Mouse (Mus musculus): ENCODE results near the gene Gm9887. TPM values are rescaled to one million over a fixed set of nuclear protein-coding genes. Genes with fewer than 3 reads are reported as not detected.

The Gm9887 gene
- total RNA-seq, 1 experiment from 2014 or later: 1.5 TPM

DNA sequence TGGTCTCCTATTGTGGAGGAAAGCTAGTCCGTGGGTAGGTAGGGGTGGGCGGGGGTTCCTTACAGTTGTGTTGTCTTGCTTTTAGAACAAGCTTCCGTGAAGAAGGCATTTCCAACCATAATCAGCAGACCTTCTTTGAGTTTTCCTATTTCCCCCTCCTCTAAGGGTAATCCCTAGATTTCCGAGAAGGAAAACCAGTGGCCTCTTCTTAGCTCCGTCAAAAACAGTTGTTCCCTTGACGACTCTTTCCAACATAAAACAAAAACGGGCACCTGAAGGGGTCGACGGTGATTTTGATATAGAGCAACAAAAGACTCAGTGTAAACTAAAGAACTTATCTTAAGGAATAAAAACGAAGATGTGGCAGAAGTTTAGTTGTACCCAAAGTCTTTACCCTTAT is 10.3 kb downstream of the Gm9887 start:
- ATAC-seq (replicated peaks; ENCODE audit: low read depth, poor library complexity, severe bottlenecking): no peak

DNA sequence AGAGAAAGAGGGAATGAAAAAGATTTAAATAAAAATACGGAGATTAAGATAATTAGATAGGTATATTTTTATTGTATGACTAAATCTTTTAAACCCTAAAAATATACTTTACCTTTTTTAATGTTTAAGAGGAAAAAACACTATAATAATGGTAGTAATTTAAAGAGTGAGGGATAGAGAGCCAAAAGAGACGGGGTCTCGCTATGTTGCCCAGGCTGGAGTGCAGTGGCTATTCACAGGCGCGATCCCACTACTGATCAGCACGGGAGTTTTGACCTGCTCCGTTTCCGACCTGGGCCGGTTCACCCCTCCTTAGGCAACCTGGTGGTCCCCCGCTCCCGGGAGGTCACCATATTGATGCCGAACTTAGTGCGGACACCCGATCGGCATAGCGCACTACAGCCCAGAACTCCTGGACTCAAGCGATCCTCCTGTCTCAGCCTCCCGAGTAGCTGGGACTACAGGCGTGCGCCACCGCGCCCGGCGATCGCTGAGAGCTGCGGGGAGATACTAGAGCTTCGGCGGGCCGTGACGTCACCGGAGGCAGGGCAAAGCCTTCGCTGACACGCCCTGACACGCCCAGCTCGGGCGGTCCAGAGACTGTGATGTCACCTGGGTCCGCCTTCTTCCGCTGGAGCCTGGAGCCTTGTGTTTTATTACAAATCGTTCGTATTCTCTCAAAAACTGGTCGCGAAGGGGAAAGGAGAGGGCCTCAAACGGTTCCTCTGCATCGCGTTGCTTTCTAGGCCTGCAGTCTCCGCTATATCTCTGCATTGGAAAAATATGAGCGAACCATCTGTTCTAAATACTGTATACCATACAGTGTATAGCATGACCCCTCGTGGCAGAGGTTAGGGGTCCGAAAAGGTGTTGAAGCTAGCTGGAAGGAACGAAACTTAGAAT is 11.0 kb downstream of the Gm9887 start:
- ATAC-seq (replicated peaks; ENCODE audit: low read depth, poor library complexity, severe bottlenecking): peak; percentile 76

DNA sequence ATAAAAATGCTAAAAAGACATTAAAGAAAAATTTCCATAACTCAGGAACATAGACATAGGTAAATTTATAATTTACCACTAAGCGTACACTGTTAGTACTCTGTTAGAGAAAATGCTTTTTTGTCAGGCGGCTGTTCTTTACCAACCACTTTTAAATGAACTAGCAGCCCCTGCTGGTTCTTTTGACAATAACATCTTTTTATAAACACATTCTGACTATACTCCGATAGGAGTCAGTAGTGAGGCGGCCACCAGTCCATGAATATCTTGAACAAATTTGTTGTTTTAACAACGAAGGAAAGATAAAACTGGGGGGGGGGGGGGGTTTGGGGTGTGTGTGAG is 11.6 kb downstream of the Gm9887 start:
- ATAC-seq (replicated peaks; ENCODE audit: low read depth, poor library complexity, severe bottlenecking): peak; percentile 19

DNA sequence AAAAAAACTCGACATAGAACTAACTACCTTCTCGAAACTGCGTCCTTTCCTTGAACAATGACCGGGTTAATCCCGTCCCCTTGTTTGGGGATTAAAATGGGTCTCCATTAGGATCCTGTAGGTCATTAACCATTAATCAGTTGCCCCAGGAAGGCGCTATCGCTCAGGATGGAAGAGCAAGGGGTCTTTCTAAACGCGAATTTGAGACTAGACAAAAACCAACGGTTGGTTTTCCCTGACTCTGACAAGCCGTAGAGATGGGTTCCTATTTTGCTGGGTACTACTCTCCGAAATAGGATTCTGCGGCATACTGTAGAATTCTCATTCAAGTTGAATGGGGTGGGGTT is 15.0 kb downstream of the Gm9887 start:
- ATAC-seq (replicated peaks; ENCODE audit: low read depth, poor library complexity, severe bottlenecking): no peak

DNA sequence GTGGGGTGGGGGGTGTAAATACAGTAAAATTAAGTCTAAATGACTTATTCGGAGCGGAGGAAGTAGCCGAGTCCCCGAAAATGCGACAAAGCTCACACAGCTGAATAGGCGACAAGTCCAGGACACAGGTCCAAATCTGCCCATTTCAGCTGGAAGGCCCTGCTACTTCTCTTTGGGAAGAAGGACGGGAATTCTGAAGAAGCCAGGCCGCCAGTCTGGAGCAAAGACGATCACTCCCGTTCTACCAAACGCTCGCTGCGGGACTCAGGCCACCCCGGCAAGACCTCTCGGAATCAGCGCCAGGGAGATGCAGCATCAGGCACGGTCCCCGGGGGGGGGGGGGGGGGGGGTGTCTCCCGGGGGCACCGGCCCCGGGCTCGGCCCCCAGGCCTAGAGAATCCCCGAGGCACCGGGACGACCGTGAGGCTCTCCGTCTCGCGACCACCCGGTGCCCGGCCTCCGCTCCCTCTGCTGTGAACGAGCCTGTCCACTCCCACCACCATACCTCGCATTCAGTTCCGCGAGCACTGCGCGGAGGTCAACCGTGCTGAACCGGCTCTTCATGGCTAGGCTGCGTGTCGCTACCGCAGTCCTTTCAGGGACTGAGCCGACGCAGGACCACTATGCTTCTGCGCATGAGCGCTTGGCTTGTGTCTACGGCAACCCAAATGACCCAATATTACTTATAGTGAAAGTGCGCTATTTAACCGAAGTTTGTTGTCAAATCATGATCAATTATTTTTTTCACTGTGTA is 15.5 kb downstream of the Gm9887 start, which contains the start of gene Nemf:
TSS of gene Nemf (minus strand) at position 620 of the 754 bp plus-strand sequence.
- ATAC-seq (replicated peaks; ENCODE audit: low read depth, poor library complexity, severe bottlenecking): peak; percentile 66

DNA sequence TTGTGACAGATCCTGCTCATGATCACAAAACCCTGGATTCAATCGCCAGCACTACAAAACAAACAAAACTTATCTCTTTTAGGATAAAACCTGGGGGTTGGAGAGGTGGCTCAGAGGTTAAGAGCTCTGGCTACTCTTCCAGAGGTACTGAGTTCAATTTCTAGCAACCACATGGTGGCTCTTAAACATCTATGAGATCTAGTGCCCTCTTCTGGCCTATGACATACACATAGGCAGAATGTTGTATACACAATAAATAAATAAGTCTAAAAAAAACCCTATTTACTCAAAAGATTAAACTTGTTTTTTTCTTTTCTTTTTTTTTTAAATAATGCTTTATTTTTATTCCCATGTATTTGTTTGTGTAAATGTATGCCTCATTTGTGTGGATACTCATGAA is 20.6 kb downstream of the Gm9887 start:
- ATAC-seq (replicated peaks; ENCODE audit: low read depth, poor library complexity, severe bottlenecking): no peak

DNA sequence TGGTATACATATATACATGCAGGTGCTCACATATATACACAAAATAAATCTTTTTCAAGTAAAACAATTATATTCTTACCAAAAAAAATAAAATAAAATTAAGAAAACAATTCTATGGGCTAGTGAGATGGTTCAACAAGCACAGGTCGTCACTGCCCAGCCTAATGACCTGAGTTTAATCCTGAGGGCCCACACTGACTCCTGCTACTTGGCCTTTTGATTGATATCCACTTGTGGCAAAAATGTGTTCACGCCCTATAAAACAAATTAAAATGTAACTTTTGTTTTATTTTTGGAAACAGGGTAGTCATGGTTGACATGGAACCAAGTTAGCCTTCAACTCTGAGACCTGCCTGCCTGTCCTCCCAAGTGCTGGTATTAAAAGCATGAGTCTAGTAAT is 22.3 kb downstream of the Gm9887 start:
- ATAC-seq (replicated peaks; ENCODE audit: low read depth, poor library complexity, severe bottlenecking): no peak

DNA sequence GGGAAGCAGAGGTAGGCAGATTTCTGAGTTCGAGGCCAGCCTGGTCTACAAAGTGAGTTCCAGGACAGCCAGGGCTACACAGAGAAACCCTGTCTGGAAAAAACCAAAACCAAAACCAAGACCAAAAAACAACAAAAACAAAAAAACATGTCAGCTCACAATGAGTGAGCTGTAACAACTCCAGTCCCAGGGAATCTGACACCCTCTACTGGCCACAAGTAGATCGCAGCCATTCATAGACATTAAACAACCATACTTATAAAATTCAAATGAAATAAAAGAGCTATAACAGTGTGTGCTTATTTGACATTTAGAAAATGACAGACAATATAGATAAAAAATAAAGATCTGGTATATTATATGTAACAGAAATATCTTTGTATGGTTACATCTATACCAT is 38.7 kb downstream of the Gm9887 start:
- ATAC-seq (replicated peaks; ENCODE audit: low read depth, poor library complexity, severe bottlenecking): peak; percentile 82

DNA sequence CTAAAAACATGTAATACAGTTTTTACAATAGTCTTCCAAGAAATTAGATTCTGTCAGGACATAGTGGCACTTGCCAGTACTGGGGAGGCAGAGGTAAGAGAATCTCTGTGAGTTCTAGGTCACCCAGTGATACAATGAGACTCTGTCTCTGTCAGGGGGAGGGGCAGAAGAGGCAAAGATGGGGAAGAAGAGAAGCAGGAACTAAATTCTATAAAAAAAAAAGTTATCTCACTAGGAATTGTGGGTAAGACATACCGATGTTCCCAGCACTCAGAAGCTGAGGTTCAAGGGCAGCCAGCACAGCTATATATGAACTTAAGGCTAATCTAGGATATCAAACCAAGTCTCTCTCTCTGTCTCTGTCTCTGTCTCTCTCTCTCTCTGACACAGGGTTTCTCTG is 40.1 kb downstream of the Gm9887 start:
- ATAC-seq (replicated peaks; ENCODE audit: low read depth, poor library complexity, severe bottlenecking): no peak

DNA sequence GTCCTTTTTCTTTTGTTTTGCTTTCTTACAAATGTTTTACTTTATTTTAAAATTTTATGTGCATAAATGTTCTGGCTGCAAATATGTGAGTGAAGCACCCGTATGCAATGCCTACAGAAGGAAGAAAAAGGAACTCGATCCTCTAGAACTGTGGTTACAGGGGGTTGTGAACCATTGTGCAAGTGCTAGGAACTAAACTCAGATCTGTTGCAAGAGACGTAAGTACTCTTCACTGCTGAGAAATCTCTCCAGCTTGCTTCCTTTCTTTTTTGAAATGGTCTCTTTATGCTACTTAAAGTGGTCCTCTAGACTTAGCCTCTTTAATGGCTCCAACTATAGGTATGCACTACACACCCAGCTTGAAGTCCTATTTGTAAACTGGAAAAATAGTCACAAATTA is 41.1 kb downstream of the Gm9887 start:
- ATAC-seq (replicated peaks; ENCODE audit: low read depth, poor library complexity, severe bottlenecking): peak; percentile 42; the same call in 1 of the 2 replicates

Other genes with a start within 250 kb of the Gm9887 start
- 2,127 and 2,208 TPM in 2 replicates for gene Rps29, start 213.3 kb downstream of the Gm9887 start, total RNA-seq (2017)
- gene Lrr1, start 203.6 kb downstream of the Gm9887 start, total RNA-seq (2017): 9.8 and 16.1 TPM in 2 replicates
- gene Rpl36al, start 188.4 kb downstream of the Gm9887 start, total RNA-seq (2017): 891 and 1,224 TPM in 2 replicates
- gene Mgat2, start 188.3 kb downstream of the Gm9887 start, total RNA-seq (2017): 105 and 110 TPM in 2 replicates
- gene Gm49383, start 175.4 kb downstream of the Gm9887 start, total RNA-seq (2017): 43.1 and 49.1 TPM in 2 replicates
- gene Dnaaf2, start 174.0 kb downstream of the Gm9887 start, total RNA-seq (2017): 3.0 and 6.5 TPM in 2 replicates
- 25.5 and 38.6 TPM in 2 replicates for gene Gm49384, start 168.2 kb downstream of the Gm9887 start, total RNA-seq (2017)
- gene Pole2, start 144.3 kb downstream of the Gm9887 start, total RNA-seq (2017): 41.6 and 42.1 TPM in 2 replicates
- 7.8 and 9.2 TPM in 2 replicates for gene Klhdc1, start 131.3 kb downstream of the Gm9887 start, total RNA-seq (2017)
- 65.6 and 79.0 TPM in 2 replicates for gene Klhdc2, start 75.8 kb downstream of the Gm9887 start, total RNA-seq (2017)
- 126 and 136 TPM in 2 replicates for gene Nemf, start 15.3 kb downstream of the Gm9887 start, total RNA-seq (2017)
- gene Arf6, start 308 bp downstream of the Gm9887 start, total RNA-seq (2017): 104 and 110 TPM in 2 replicates
- gene Vcpkmt, start 210.6 kb upstream of the Gm9887 start, total RNA-seq (2017): 13.5 and 16.6 TPM in 2 replicates

Data from common myeloid progenitor, adult 5-6 weeks (primary cell).